Mouse (Mus musculus) stomach, postnatal 0 days (tissue): ENCODE results near the gene E330021D16Rik. TPM values are rescaled to one million over a fixed set of nuclear protein-coding genes. Genes with fewer than 3 reads are reported as not detected.
A peak's percentile ranks its signal among the peaks of the same experiment; 100 is the strongest.

Experiments
- ATAC-seq: fragments of 200-750 bp; cut with Nextera tagmentation; 2 replicates; pipeline ENCODE4 v1.8.0; 2017; ENCODE audit not compliant: low FRiP score, low TSS enrichment
- DNase-seq: peaks from one replicate; pipeline ENCODE4 v3.0.0-alpha.2; 2016; ENCODE audit warnings: low spot score
- H3K27ac ChIP-seq: fragments of 300-500 bp; sonication (generic); replicated peaks from 2 replicates; pipeline ENCODE4 v1.5.1; 2014; ENCODE audit warnings: mild to moderate bottlenecking, control low read depth
- H3K27me3 ChIP-seq: fragments of 300-500 bp; sonication (generic); 2 replicates; pipeline ENCODE4 v1.6.1; 2014; ENCODE audit warnings: low read length; ENCODE audit not compliant: control insufficient read depth, insufficient read depth
- H3K36me3 ChIP-seq: fragments of 300-500 bp; sonication (generic); 2 replicates; pipeline ENCODE4 v1.6.1; 2014; ENCODE audit warnings: low read length, mixed read lengths; ENCODE audit not compliant: control insufficient read depth, insufficient read depth
- H3K4me1 ChIP-seq: fragments of 300-500 bp; sonication (generic); replicated peaks from 2 replicates; pipeline ENCODE4 v1.6.1; 2014; ENCODE audit warnings: antibody characterized with exemption; ENCODE audit not compliant: control insufficient read depth, insufficient read depth
- H3K4me2 ChIP-seq: fragments of 300-500 bp; sonication (generic); replicated peaks from 2 replicates; pipeline ENCODE4 v1.6.1; 2014; ENCODE audit warnings: low read depth, mild to moderate bottlenecking, control low read depth, moderate library complexity
- H3K4me3 ChIP-seq: fragments of 300-500 bp; sonication (generic); 2 replicates; pipeline ENCODE4 v1.5.1; 2014; ENCODE audit warnings: low read depth, low read length, control low read depth
- H3K9ac ChIP-seq: fragments of 300-500 bp; sonication (generic); 2 replicates; pipeline ENCODE4 v1.6.1; 2014; ENCODE audit warnings: mild to moderate bottlenecking, low read length, control low read depth, mixed read lengths
- H3K9me3 ChIP-seq: fragments of 300-500 bp; sonication (generic); 2 replicates; pipeline ENCODE4 v1.6.1; 2016; ENCODE audit warnings: low read length; ENCODE audit not compliant: control insufficient read depth
- CTCF ChIP-seq: IDR thresholded peaks from 2 replicates; pipeline ENCODE4 v1.5.1; 2016; ENCODE audit warnings: antibody characterized with exemption, low read depth, mild to moderate bottlenecking, moderate library complexity
- EP300 ChIP-seq: optimal IDR thresholded peaks from 2 replicates; pipeline ENCODE3; 2016; ENCODE audit warnings: antibody characterized with exemption
- WGBS: fragments of 180-500 bp; shearing (Covaris S2); extraction: QIAGEN DNeasy Blood & Tissue Kit; methylation state at CpG from one replicate; pipeline ENCODE4 v1.1.7; 2014; 5-methylcytosine and 5-hydroxymethylcytosine counted together
- polyA plus RNA-seq: library from polyadenylated mRNA; unstranded; fragments of >200 nt; fragmentation: Nextera tagmentation; extraction: Ambion mirVana; gene quantifications from 2 replicates; pipeline ENCODE4 v1.2.1, GENCODE M21; 2015

E330021D16Rik gene
- polyA plus RNA-seq, 1 experiment from 2014 or later = not detected

DNA sequence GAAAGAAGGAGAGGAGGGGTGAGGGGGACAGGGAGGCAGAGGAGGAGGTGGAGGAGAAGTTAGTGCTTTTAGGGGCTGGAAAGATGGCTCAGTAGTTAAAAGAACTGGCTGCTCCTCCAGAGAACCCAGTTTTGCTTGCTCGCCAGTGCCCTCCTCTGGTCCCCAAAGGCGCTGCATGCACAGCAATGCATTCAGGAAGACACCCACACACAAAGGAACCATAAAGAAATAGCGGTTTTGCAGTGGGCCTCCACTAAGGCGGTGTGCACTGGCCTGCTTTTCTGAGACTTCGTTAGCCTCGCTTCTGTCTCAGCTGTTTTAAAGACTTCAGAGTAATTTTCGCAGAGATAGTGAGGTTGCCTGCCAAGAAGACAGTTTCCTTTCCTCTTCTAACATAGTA, 30.1 kb downstream of the E330021D16Rik start:
- Histone ChIP-seq H3K9ac (no peak overlapping the region), H3K36me3 (no peaks in the 10 kb centered on the region), H3K27me3 (no peaks in the 10 kb centered on the region), H3K27ac (no peak overlapping the region), H3K9me3 (no peaks in the 10 kb centered on the region), H3K4me1 (no peaks in the 10 kb centered on the region), H3K4me3 (no peak overlapping the region), H3K4me2 (no peak overlapping the region)
- WGBS = 82% methylated on average over 7 of the region's 7 CpGs
- TF ChIP-seq EP300 (no peak), CTCF (peak; percentile 55)
- DNase-seq (no peak), ATAC-seq (no peak)

DNA sequence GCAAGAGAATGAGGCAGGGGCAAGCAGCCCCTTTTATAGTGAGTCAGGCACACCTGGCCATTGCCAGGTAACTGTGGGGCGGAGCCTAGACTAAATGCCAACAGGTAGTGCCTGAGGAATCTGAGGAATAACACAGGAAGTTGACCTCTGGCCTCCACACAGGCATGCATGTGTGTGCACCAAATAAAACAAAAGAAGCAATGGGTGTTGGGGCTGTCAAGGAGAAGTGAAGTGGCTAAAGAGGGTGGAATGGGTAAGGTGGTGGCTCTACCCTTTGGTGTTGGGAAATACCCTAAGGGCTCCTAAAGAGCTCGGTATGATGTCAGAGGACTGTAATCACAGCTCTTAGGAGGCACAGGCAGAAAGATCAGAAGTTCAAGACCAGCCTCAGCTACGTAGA, 32.2 kb downstream of the E330021D16Rik start:
- H3K4me1 ChIP-seq = no peaks in the 10 kb centered on the region
- no peak for ATAC-seq
- H3K27ac ChIP-seq = no peak overlapping the region
- no peak overlapping the region for H3K4me2 ChIP-seq
- H3K9ac ChIP-seq = no peak overlapping the region
- WGBS = 81% methylated on average over 3 of the region's 3 CpGs
- TF ChIP-seq EP300 (no peak), CTCF (no peak)
- no peak overlapping the region for H3K4me3 ChIP-seq
- H3K9me3 ChIP-seq = no peaks in the 10 kb centered on the region
- H3K27me3 ChIP-seq = no peaks in the 10 kb centered on the region
- DNase-seq = no peak
- no peaks in the 10 kb centered on the region for H3K36me3 ChIP-seq

DNA sequence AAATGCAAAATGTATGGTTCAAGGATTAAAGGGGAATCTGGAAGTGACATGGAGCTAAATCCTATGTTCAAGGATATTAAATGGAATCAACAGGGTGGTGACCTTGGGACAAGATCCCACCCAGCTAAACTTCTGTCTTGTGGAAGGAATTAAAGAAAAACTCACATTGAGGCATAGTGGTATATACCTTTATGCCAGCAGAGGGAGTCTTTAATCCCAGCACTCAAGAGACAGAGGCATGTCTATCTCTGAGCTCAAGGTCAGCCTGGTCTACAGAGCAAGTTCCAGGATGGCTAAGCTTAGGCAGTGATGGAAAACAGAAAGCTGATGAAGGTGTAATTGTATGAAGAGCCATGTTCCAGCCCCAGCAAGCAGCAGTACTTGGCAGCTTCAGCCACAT, 39.3 kb downstream of the E330021D16Rik start:
- Histone ChIP-seq H3K9me3 (no peaks in the 10 kb centered on the region), H3K4me3 (no peak overlapping the region), H3K36me3 (no peaks in the 10 kb centered on the region), H3K9ac (no peak overlapping the region), H3K4me2 (no peak overlapping the region), H3K27me3 (no peaks in the 10 kb centered on the region), H3K27ac (no peak overlapping the region), H3K4me1 (no peaks in the 10 kb centered on the region)
- TF ChIP-seq EP300 = no peak
- TF ChIP-seq CTCF = 0 out of 2 replicates have a peak, but pooled peaks have one; percentile 17
- DNase-seq = no peak
- no peak for ATAC-seq

DNA sequence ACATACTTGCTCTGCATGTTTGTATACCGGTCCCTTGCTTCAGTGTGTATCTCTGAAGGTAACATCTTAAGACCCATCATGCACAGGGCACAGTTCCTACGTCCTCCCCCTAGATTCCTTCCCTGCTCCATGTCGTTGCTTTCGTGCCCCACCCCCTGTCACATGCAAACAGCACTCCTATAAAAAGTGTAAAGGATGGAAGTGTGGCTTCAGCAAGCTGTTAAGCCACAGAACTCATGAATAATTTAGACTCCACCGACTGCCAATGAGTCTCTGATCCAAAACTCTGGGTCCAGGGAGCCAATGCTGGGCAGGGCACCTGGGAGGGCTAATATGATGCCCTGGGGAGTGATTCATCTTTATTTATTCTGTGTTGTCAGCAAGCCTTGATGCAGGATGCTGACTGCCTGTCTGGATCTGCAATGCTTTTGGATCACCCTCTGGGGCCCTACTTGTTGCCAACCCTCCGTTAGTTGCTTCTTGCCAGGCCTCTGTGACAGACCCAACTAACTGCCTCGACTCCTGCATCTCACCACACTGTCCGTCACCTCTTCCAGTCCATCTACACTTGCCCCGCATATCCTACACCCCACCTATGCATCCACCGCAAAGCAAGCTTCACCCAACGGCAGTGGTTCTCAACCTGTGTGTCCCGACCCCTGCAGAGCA, 50.8 kb downstream of the E330021D16Rik start:
- DNase-seq (no peak), ATAC-seq (no peak)
- Histone ChIP-seq H3K4me3 (no peak overlapping the region), H3K9ac (no peak overlapping the region), H3K36me3 (no peaks in the 10 kb centered on the region), H3K4me2 (no peak overlapping the region), H3K4me1 (no peaks in the 10 kb centered on the region), H3K27me3 (no peaks in the 10 kb centered on the region), H3K27ac (no peak overlapping the region), H3K9me3 (no peaks in the 10 kb centered on the region)
- TF ChIP-seq CTCF (no peak), EP300 (no peak)
- 73% methylated on average over 12 of the region's 12 CpGs for WGBS

DNA sequence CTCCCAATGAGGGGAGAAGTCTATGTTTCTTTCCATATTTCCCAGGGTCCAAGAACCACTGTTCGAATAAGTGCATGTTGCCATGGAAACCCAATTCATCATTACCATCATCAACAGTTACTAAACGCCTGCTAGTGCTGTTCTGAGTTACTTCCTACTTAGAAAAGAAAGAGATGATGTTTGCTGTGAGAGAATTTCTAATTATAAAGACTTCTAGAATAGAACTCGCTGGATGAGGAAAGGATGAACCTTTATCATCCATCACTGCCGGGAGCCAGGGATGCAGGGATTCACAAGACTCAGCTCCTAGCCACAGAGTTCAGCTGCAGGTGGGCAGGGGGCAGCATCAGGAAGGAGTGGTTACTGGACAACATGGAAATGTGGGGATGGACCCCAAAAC, 51.4 kb downstream of the E330021D16Rik start:
- WGBS = 68% methylated on average over 4 of the region's 4 CpGs
- H3K4me1 ChIP-seq = no peaks in the 10 kb centered on the region
- no peaks in the 10 kb centered on the region for H3K9me3 ChIP-seq
- H3K27ac ChIP-seq = no peak overlapping the region
- H3K4me3 ChIP-seq = no peak overlapping the region
- no peak overlapping the region for H3K4me2 ChIP-seq
- no peaks in the 10 kb centered on the region for H3K36me3 ChIP-seq
- no peak for ATAC-seq
- no peaks in the 10 kb centered on the region for H3K27me3 ChIP-seq
- H3K9ac ChIP-seq = no peak overlapping the region
- TF ChIP-seq EP300 (no peak), CTCF (no peak)
- no peak for DNase-seq

DNA sequence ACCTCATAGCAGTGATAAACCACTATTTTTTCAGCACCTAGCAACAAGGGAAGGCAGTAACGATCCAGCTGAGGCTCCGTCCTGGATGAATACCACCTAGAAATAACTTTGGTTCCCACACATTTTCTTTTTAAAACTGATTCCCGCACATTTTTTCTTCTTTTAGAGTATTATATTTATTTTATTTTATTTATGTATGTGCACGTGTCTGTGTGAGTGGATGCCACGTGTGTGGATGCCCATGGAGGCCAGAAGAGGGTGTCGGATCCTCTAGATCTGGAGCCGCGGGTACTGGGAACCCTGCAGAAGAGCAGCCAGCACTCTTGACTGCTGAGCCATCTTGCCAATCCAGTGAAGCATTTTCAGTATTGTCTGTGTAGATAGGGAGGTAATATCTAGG, 52.1 kb downstream of the E330021D16Rik start:
- H3K27me3 ChIP-seq = no peaks in the 10 kb centered on the region
- no peaks in the 10 kb centered on the region for H3K36me3 ChIP-seq
- H3K4me2 ChIP-seq = no peak overlapping the region
- TF ChIP-seq EP300 = no peak
- TF ChIP-seq CTCF = no peak
- no peaks in the 10 kb centered on the region for H3K4me1 ChIP-seq
- H3K9me3 ChIP-seq = no peaks in the 10 kb centered on the region
- no peak overlapping the region for H3K27ac ChIP-seq
- H3K9ac ChIP-seq = no peak overlapping the region
- DNase-seq (no peak), ATAC-seq (no peak)
- H3K4me3 ChIP-seq = no peak overlapping the region
- whole genome bisulfite sequencing = 87% methylated on average over 8 of the region's 8 CpGs
